Mouse (Mus musculus): ENCODE results near the gene Ppp4r4.
"Not testable (repeated sequence)": the region's sequence is repeated elsewhere in the genome, so short reads cannot be mapped to it uniquely, and the experiment has no call there.

The Ppp4r4 gene

GRCm38 (mm10) chr12:103532020-103532648 is at the start of gene Ppp4r4:
Gene Ppp4r4 (plus strand): TSS chr12:103532283.
- peak; percentile 93 for DNase-seq (ENCODE audit: low spot score)

GRCm38 (mm10) chr12:103482781-103483180 is 49.3 kb upstream of the Ppp4r4 start:
- DNase-seq (ENCODE audit: low spot score): no peak

GRCm38 (mm10) chr12:103484200-103484972 is 47.7 kb upstream of the Ppp4r4 start:
- not testable (repeated sequence) for DNase-seq (ENCODE audit: low spot score)

GRCm38 (mm10) chr12:103486726-103487125 is 45.4 kb upstream of the Ppp4r4 start:
- DNase-seq (ENCODE audit: low spot score): no peak

GRCm38 (mm10) chr12:103487276-103487675 is 44.8 kb upstream of the Ppp4r4 start:
- no peak for DNase-seq (ENCODE audit: low spot score)

- no peak for DNase-seq (ENCODE audit: low spot score)
Observed at GRCm38 (mm10) chr12:103487750-103488149, 44.3 kb upstream of the Ppp4r4 start.

GRCm38 (mm10) chr12:103491091-103491730 is 40.9 kb upstream of the Ppp4r4 start:
- DNase-seq (ENCODE audit: low spot score): no peak

GRCm38 (mm10) chr12:103492767-103493166 is 39.3 kb upstream of the Ppp4r4 start:
- DNase-seq (ENCODE audit: low spot score): no peak

- DNase-seq (ENCODE audit: low spot score): no peak
Observed at GRCm38 (mm10) chr12:103494486-103494885, 37.6 kb upstream of the Ppp4r4 start.

- no peak for DNase-seq (ENCODE audit: low spot score)
Observed at GRCm38 (mm10) chr12:103498768-103499167, 33.3 kb upstream of the Ppp4r4 start.

- DNase-seq (ENCODE audit: low spot score): no peak
Observed at GRCm38 (mm10) chr12:103499261-103499660, 32.8 kb upstream of the Ppp4r4 start.

GRCm38 (mm10) chr12:103503300-103503699 is 28.8 kb upstream of the Ppp4r4 start:
- no peak for DNase-seq (ENCODE audit: low spot score)

- DNase-seq (ENCODE audit: low spot score): no peak
Observed at GRCm38 (mm10) chr12:103504402-103504801, 27.7 kb upstream of the Ppp4r4 start.

- DNase-seq (ENCODE audit: low spot score): no peak
Observed at GRCm38 (mm10) chr12:103508346-103508745, 23.7 kb upstream of the Ppp4r4 start.

- DNase-seq (ENCODE audit: low spot score): no peak
Observed at GRCm38 (mm10) chr12:103509893-103510292, 22.2 kb upstream of the Ppp4r4 start.

GRCm38 (mm10) chr12:103511586-103511985 is 20.5 kb upstream of the Ppp4r4 start:
- no peak for DNase-seq (ENCODE audit: low spot score)

- no peak for DNase-seq (ENCODE audit: low spot score)
Observed at GRCm38 (mm10) chr12:103513039-103513438, 19.0 kb upstream of the Ppp4r4 start.

GRCm38 (mm10) chr12:103513451-103513871 is 18.6 kb upstream of the Ppp4r4 start:
- no peak for DNase-seq (ENCODE audit: low spot score)

GRCm38 (mm10) chr12:103514354-103514753 is 17.7 kb upstream of the Ppp4r4 start:
- no peak for DNase-seq (ENCODE audit: low spot score)

- no peak for DNase-seq (ENCODE audit: low spot score)
Observed at GRCm38 (mm10) chr12:103515638-103516037, 16.4 kb upstream of the Ppp4r4 start.

GRCm38 (mm10) chr12:103518640-103519039 is 13.4 kb upstream of the Ppp4r4 start:
- DNase-seq (ENCODE audit: low spot score): no peak

GRCm38 (mm10) chr12:103530596-103530995 is 1.5 kb upstream of the Ppp4r4 start:
- no peak for DNase-seq (ENCODE audit: low spot score)
